Mouse (Mus musculus) olfactory bulb, adult 2 months (tissue): ENCODE results near the gene Mapk12. TPM values are rescaled to one million over a fixed set of nuclear protein-coding genes. Genes with fewer than 3 reads are reported as not detected.

Source experiments
- H3K27ac ChIP-seq: fragments of 200-500 bp; 2 replicates; pipeline ENCODE4 v1.5.1; 2012; ENCODE audit warnings: low read depth, low read length; ENCODE audit not compliant: insufficient read depth
- H3K4me1 ChIP-seq: fragments of 200-500 bp; 2 replicates; pipeline ENCODE4 v1.6.1; 2012; ENCODE audit warnings: low read length; ENCODE audit not compliant: control insufficient read depth, insufficient read depth
- H3K4me3 ChIP-seq: fragments of 200-500 bp; 2 replicates; pipeline ENCODE4 v1.5.1; 2012; ENCODE audit warnings: mild to moderate bottlenecking, low read depth, low read length, moderate library complexity; ENCODE audit not compliant: insufficient read depth
- CTCF ChIP-seq: fragments of 200-500 bp; IDR thresholded peaks from 2 replicates; pipeline ENCODE4 v1.5.1; 2012; ENCODE audit warnings: low read depth, mild to moderate bottlenecking, low read length, moderate library complexity; ENCODE audit not compliant: insufficient read depth
- POLR2A ChIP-seq: fragments of 200-500 bp; IDR thresholded peaks from 2 replicates; pipeline ENCODE4 v1.6.1; 2012; ENCODE audit warnings: mild to moderate bottlenecking, low read depth, low read length, moderate library complexity; ENCODE audit not compliant: insufficient read depth
- WGBS: fragments of 180-500 bp; shearing (Covaris S2); methylation state at CpG from one replicate; pipeline ENCODE4 v1.1.7; 2018; 5-methylcytosine and 5-hydroxymethylcytosine counted together
- polyA plus RNA-seq: library from polyadenylated mRNA; stranded (reverse); fragments of >200 nt; gene quantifications from 2 replicates; pipeline ENCODE4 v1.2.4, GENCODE M21; 2012; ENCODE audit warnings: low replicate concordance; ENCODE audit not compliant: missing spikeins, insufficient read depth, insufficient read length

The Mapk12 gene
- polyA plus RNA-seq, 1 experiment, result not detected

- TF ChIP-seq CTCF, result 0 out of 2 replicates have a peak, but pooled peaks have one; percentile 40
- no peak for TF ChIP-seq POLR2A
- no peak overlapping the region for H3K4me3 ChIP-seq
- no peak overlapping the region for H3K27ac ChIP-seq
- no peaks in the 10 kb centered on the region for H3K4me1 ChIP-seq
- WGBS, result 67% methylated on average over 7 of the region's 7 CpGs
Measured at GRCm38 (mm10) chr15:89157954-89158353, 17.5 kb upstream of the Mapk12 start.

GRCm38 (mm10) chr15:89152312-89152711 is 11.8 kb upstream of the Mapk12 start:
- H3K4me3 ChIP-seq, result no peak overlapping the region
- H3K4me1 ChIP-seq, result peaks cover 20% of the 10 kb centered on the region
- H3K27ac ChIP-seq, result no peak overlapping the region
- TF ChIP-seq CTCF (no peak), POLR2A (no peak)

GRCm38 (mm10) chr15:89150041-89150390 is 9.5 kb upstream of the Mapk12 start:
- H3K4me3 ChIP-seq, result peak overlapping the region; percentile 27; the same call in 1 of the 2 replicates
- peaks cover 31% of the 10 kb centered on the region for H3K4me1 ChIP-seq
- no peak for TF ChIP-seq CTCF
- 20% methylated on average over 13 of the region's 13 CpGs for WGBS
- no peak overlapping the region for H3K27ac ChIP-seq

GRCm38 (mm10) chr15:89149271-89150040 is 9.0 kb upstream of the Mapk12 start, which contains the start of gene Mapk11:
Gene Mapk11, minus strand, starts transcription at chr15:89149628.
- peaks cover 31% of the 10 kb centered on the region for H3K4me1 ChIP-seq
- TF ChIP-seq POLR2A (0 out of 2 replicates have a peak, but pooled peaks have one; percentile 11), CTCF (no peak)
- under 1% methylated on average over 60 of the region's 61 CpGs for WGBS
- H3K4me3 ChIP-seq, result peak within 1 kb of the TSS; percentile 81
- no peak within 1 kb of the TSS for H3K27ac ChIP-seq

- TF ChIP-seq POLR2A (no peak), CTCF (no peak)
- H3K4me3 ChIP-seq, result peak overlapping the region; percentile 81
- peaks cover 31% of the 10 kb centered on the region for H3K4me1 ChIP-seq
- 10% methylated on average over 25 of the region's 25 CpGs for WGBS
- no peak overlapping the region for H3K27ac ChIP-seq
Measured at GRCm38 (mm10) chr15:89148496-89149270, 8.2 kb upstream of the Mapk12 start.

GRCm38 (mm10) chr15:89147895-89148294 is 7.4 kb upstream of the Mapk12 start:
- 83% methylated on average over 4 of the region's 4 CpGs for WGBS
- Histone ChIP-seq H3K4me1 (peaks cover 31% of the 10 kb centered on the region), H3K27ac (no peak overlapping the region), H3K4me3 (no peak overlapping the region)
- no peak for TF ChIP-seq CTCF

- WGBS, result 32% methylated on average over 10 of the region's 10 CpGs
- Histone ChIP-seq H3K4me3 (no peak overlapping the region), H3K4me1 (peaks cover 31% of the 10 kb centered on the region), H3K27ac (no peak overlapping the region)
- TF ChIP-seq CTCF, result no peak
- no peak for TF ChIP-seq POLR2A
Measured at GRCm38 (mm10) chr15:89147456-89147855, 7.0 kb upstream of the Mapk12 start.

- TF ChIP-seq POLR2A, result no peak
- no peak for TF ChIP-seq CTCF
- 11% methylated on average over 15 of the region's 16 CpGs for WGBS
- Histone ChIP-seq H3K27ac (no peak overlapping the region), H3K4me3 (peak overlapping the region; percentile 33), H3K4me1 (peaks cover 31% of the 10 kb centered on the region)
Measured at GRCm38 (mm10) chr15:89147024-89147423, 6.5 kb upstream of the Mapk12 start.

GRCm38 (mm10) chr15:89146537-89146936 is 6.0 kb upstream of the Mapk12 start:
- H3K27ac ChIP-seq, result no peak overlapping the region
- 5% methylated on average over 27 of the region's 27 CpGs for WGBS
- H3K4me3 ChIP-seq, result peak overlapping the region; percentile 33
- TF ChIP-seq CTCF, result no peak
- no peak for TF ChIP-seq POLR2A
- peaks cover 32% of the 10 kb centered on the region for H3K4me1 ChIP-seq
